In the genomic region with DNA sequence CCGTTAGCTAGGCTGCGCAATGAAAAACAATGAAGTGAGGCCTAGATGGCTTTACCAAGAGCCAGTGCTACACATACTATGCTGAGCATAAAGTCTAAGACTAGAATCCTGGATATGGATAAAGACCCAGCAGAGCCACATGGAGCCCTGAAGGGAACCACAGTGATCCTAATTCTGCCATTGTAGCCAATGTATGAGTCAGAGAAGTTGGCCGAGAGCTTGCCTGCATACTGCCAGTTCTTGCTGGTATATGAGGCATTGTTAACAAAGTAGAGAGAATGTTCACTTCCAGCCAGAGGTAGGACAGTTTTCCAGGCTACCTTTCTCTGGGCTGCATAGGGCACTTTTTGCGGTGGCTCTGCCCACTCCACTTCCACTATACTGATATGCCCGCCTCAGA, we compare ENCODE assay signal across 17 mouse cellular contexts.
DNase-seq lines count a peak whose midpoint lies in the region; ATAC-seq lines count a peak whose summit lies in the region.
"Had no signal": no experiment of that assay in that cellular context is flagged by ENCODE, and none has a peak within 500 bp of the region (broad histone marks: within the 10 kb centered on the region; RNA-seq: fewer than 3 reads in every experiment).

No protein-coding gene starts in this region.

- no peaks in the 10 kb centered on the region for H3K36me3 ChIP-seq in heart, embryonic 12.5 days
- no peaks in the 10 kb centered on the region for H3K36me3 ChIP-seq in midbrain, embryonic 11.5 days (ENCODE audit: control insufficient read depth, insufficient read depth, low read length)
- H3K36me3 ChIP-seq: embryonic facial prominence, embryonic 12.5 days; limb, embryonic 15.5 days; liver, embryonic 15.5 days; midbrain, embryonic 13.5 days had no signal

- H3K4me1 ChIP-seq in heart, embryonic 12.5 days (replicated peaks), result no peaks in the 10 kb centered on the region
- no peaks in the 10 kb centered on the region for H3K4me1 ChIP-seq in midbrain, embryonic 11.5 days (ENCODE audit: control insufficient read depth, insufficient read depth, low read length)
- H3K4me1 ChIP-seq: embryonic facial prominence, embryonic 12.5 days; limb, embryonic 15.5 days; liver, embryonic 15.5 days; midbrain, embryonic 13.5 days had no signal

- no peak overlapping the region for H3K4me3 ChIP-seq in heart, embryonic 12.5 days
- no peak overlapping the region for H3K4me3 ChIP-seq in midbrain, embryonic 11.5 days (ENCODE audit: low read depth, low read length)
- H3K4me3 ChIP-seq: embryonic facial prominence, embryonic 12.5 days; limb, embryonic 15.5 days; liver, embryonic 15.5 days; midbrain, embryonic 13.5 days had no signal

- no peak overlapping the region for H3K4me2 ChIP-seq in heart, embryonic 12.5 days
- H3K4me2 ChIP-seq in midbrain, embryonic 11.5 days, result no peak overlapping the region
- H3K4me2 ChIP-seq: embryonic facial prominence, embryonic 12.5 days; limb, embryonic 15.5 days; liver, embryonic 15.5 days; midbrain, embryonic 13.5 days had no signal

- no peaks in the 10 kb centered on the region for H3K27me3 ChIP-seq in heart, embryonic 12.5 days (replicated peaks)
- H3K27me3 ChIP-seq in midbrain, embryonic 11.5 days (ENCODE audit: control insufficient read depth, insufficient read depth, low read length), result no peaks in the 10 kb centered on the region
- H3K27me3 ChIP-seq: embryonic facial prominence, embryonic 12.5 days; limb, embryonic 15.5 days; liver, embryonic 15.5 days; midbrain, embryonic 13.5 days had no signal

- H3K9ac ChIP-seq in heart, embryonic 12.5 days, result no peak overlapping the region
- H3K9ac ChIP-seq in midbrain, embryonic 11.5 days (ENCODE audit: low read length), result no peak overlapping the region
- H3K9ac ChIP-seq: embryonic facial prominence, embryonic 12.5 days; limb, embryonic 15.5 days; liver, embryonic 15.5 days; midbrain, embryonic 13.5 days had no signal

- ATAC-seq in heart, embryonic 12.5 days (ENCODE audit: insufficient number of reproducible peaks, low FRiP score), result no peak
- no peak for ATAC-seq in midbrain, embryonic 11.5 days (ENCODE audit: low FRiP score)
- ATAC-seq: forebrain, embryonic 14.5 days; midbrain, embryonic 13.5 days had no signal

- 93% methylated on average over 5 of the region's 5 CpGs for WGBS in heart, embryonic 12.5 days
- WGBS in midbrain, embryonic 11.5 days, result 93% methylated on average over 5 of the region's 5 CpGs

- no peaks in the 10 kb centered on the region for H3K9me3 ChIP-seq in heart, embryonic 12.5 days (replicated peaks)
- no peaks in the 10 kb centered on the region for H3K9me3 ChIP-seq in midbrain, embryonic 11.5 days (ENCODE audit: control insufficient read depth, low read length)
- H3K9me3 ChIP-seq: embryonic facial prominence, embryonic 12.5 days; limb, embryonic 15.5 days; liver, embryonic 15.5 days; midbrain, embryonic 13.5 days had no signal

- DNase-seq in adrenal gland, adult 2 months, result peak; percentile 33
- no peak for DNase-seq in adrenal gland, postnatal 4 days (ENCODE audit: low spot score in 2 of 2)
- peak; percentile 85 for DNase-seq in heart, adult 11 months
- peak; percentile 52 for DNase-seq in 3134 (ENCODE audit: extremely low read depth, insufficient read length, low spot score)
- DNase-seq in brain, adult 2 months (ENCODE audit: low read depth, low spot score), result peak; percentile 67
- DNase-seq in embryo, embryonic 10.5 days (ENCODE audit: low spot score), result no peak
- DNase-seq in midbrain, embryonic 11.5 days (ENCODE audit: low spot score, missing footprints), result no peak
- DNase-seq: gastrocnemius, postnatal 25 days; kidney, postnatal 4 days; right cerebral cortex, postnatal 14 days; thymus, adult 2 months had no signal

- no peak overlapping the region for H3K27ac ChIP-seq in heart, embryonic 12.5 days (ENCODE audit: poor library complexity, severe bottlenecking)
- no peak overlapping the region for H3K27ac ChIP-seq in midbrain, embryonic 11.5 days (ENCODE audit: low read depth, low read length)
- H3K27ac ChIP-seq: embryonic facial prominence, embryonic 12.5 days; limb, embryonic 15.5 days; liver, embryonic 15.5 days; midbrain, embryonic 13.5 days had no signal

Comparison
In these comparisons a context has a peak if more than half of its experiments do, and no peak if none do; other contexts are left out.
1. DNase-seq: peak in adrenal gland, adult 2 months (single experiment), heart, adult 11 months (single experiment), 3134 (single experiment) and brain, adult 2 months (single experiment); none in adrenal gland, postnatal 4 days (0 of 2), embryo, embryonic 10.5 days (single experiment) and midbrain, embryonic 11.5 days (single experiment).